Mouse (Mus musculus) layer of hippocampus, adult 9-11 months (tissue): ENCODE measurements around the gene Rab23.

Experiments used
- DNase-seq: peaks from one replicate; pipeline ENCODE4 v3.0.0; 2022

Gene Rab23

GRCm38 (mm10) chr1:33768827-33769226 is 49.1 kb downstream of the Rab23 start:
- DNase-seq: no peak

GRCm38 (mm10) chr1:33771621-33772020 is 51.9 kb downstream of the Rab23 start:
- no peak for DNase-seq

GRCm38 (mm10) chr1:33772106-33772505 is 52.4 kb downstream of the Rab23 start:
- DNase-seq: no peak

GRCm38 (mm10) chr1:33776175-33776611 is 56.5 kb downstream of the Rab23 start:
- peak; percentile 19 for DNase-seq

- peak; percentile 35 for DNase-seq
Measured at GRCm38 (mm10) chr1:33784561-33784960, 64.9 kb downstream of the Rab23 start.

GRCm38 (mm10) chr1:33788072-33788471 is 68.4 kb downstream of the Rab23 start:
- no peak for DNase-seq

- no peak for DNase-seq
Measured at GRCm38 (mm10) chr1:33788493-33788892, 68.8 kb downstream of the Rab23 start.
